ENCODE assay signal across 8 mouse cellular contexts in the genomic region with DNA sequence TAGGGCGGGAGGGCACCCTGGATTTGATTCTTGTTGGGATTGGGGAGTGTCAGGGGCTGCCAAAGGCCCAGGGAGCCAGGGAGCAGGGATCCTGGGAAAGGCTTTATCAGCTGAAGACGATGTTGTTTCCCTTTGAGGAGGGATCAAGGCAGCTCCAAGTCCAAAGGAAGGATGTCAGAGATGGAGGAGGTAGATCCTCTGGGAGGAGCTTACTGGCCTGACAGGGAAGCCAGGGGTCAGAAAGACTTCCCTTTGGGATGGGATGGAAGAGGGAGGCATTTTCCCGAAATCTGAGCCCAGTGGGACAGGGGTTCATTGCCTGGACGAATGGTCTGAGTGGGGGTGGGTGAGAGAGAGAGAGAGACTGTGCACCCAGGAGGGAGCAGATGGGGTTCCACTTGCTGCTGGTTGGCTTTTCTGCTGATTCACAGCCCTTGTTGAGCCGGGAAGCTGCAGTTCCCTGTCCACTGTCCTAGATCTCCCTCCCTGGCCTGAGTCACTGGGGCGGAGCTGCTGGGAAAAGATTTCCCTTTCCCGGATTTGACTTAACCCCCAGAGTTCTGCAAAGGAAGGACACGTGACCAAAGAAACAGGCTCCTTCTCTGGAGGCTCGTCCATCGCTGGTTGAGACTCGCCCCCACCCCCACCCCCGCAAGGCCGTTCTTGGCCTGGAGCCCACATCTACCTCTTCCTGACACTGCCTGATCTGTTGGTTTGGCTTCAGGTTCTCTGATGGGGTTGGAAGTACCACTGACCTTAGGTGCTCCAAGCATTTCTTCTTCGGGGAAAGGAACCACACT. TPM values are rescaled to one million over a fixed set of nuclear protein-coding genes. Genes with fewer than 3 reads are reported as not detected.
DNase-seq lines count a peak whose midpoint lies in the region; ATAC-seq and TF ChIP-seq lines count a peak whose summit lies in the region.

No protein-coding gene starts in this region.

- no peak for TF ChIP-seq CTCF in embryonic fibroblast, embryonic 13.5 days (IDR thresholded peaks at IDR 0.05; ENCODE audit: borderline replicate concordance, insufficient read depth, low read length)

- H3K27me3 ChIP-seq in forebrain, embryonic 13.5 days: no peaks in the 10 kb centered on the region
- H3K27me3 ChIP-seq in forebrain, embryonic 12.5 days: 0 out of 2 replicates have a peak, but pooled peaks cover 4% of the 10 kb centered on the region
- H3K27me3 ChIP-seq in hindbrain, embryonic 13.5 days: peaks cover 15% of the 10 kb centered on the region

- no peak for ATAC-seq in forebrain, embryonic 13.5 days
- no peak; the same call in 1 of the 2 replicates for ATAC-seq in forebrain, embryonic 12.5 days (ENCODE audit: low FRiP score)
- no peak for ATAC-seq in hindbrain, embryonic 13.5 days (ENCODE audit: low FRiP score)

- no peak overlapping the region for H3K27ac ChIP-seq in forebrain, embryonic 13.5 days
- H3K27ac ChIP-seq in forebrain, embryonic 12.5 days: no peak overlapping the region
- peak overlapping the region; percentile 84 for H3K27ac ChIP-seq in ES-E14 (ENCODE audit: insufficient read depth, low read depth, low read length, poor library complexity, severe bottlenecking)
- H3K27ac ChIP-seq in embryonic fibroblast, embryonic 13.5 days (ENCODE audit: insufficient read depth, low read length): peak overlapping the region; percentile 90
- peak overlapping the region; percentile 60 for H3K27ac ChIP-seq in hindbrain, embryonic 13.5 days

- H3K9ac ChIP-seq in forebrain, embryonic 13.5 days: no peak overlapping the region
- no peak overlapping the region for H3K9ac ChIP-seq in forebrain, embryonic 12.5 days
- peak overlapping the region; percentile 49; the same call in 1 of the 2 replicates for H3K9ac ChIP-seq in ES-E14 (ENCODE audit: insufficient read depth, low read depth, low read length, poor library complexity, severe bottlenecking)
- H3K9ac ChIP-seq in hindbrain, embryonic 13.5 days: 0 out of 2 replicates have a peak overlapping the region, but pooled peaks have one; percentile 10

- peak overlapping the region; percentile 13; the same call in 1 of the 2 replicates for H3K4me2 ChIP-seq in forebrain, embryonic 13.5 days
- H3K4me2 ChIP-seq in forebrain, embryonic 12.5 days: no peak overlapping the region
- peak overlapping the region; percentile 37 for H3K4me2 ChIP-seq in hindbrain, embryonic 13.5 days

- H3K9me3 ChIP-seq in forebrain, embryonic 13.5 days (replicated peaks): no peaks in the 10 kb centered on the region
- H3K9me3 ChIP-seq in forebrain, embryonic 12.5 days: no peaks in the 10 kb centered on the region
- H3K9me3 ChIP-seq in ES-E14 (ENCODE audit: control insufficient read depth, insufficient read depth, low read depth, low read length): no peaks in the 10 kb centered on the region
- no peaks in the 10 kb centered on the region for H3K9me3 ChIP-seq in hindbrain, embryonic 13.5 days

- peaks cover 12% of the 10 kb centered on the region; the same call in 1 of the 2 replicates for H3K36me3 ChIP-seq in forebrain, embryonic 13.5 days (ENCODE audit: poor library complexity, severe bottlenecking)
- peaks cover 6% of the 10 kb centered on the region; the same call in 1 of the 2 replicates for H3K36me3 ChIP-seq in forebrain, embryonic 12.5 days (replicated peaks)
- H3K36me3 ChIP-seq in ES-E14 (ENCODE audit: control insufficient read depth, insufficient read depth, low read length, poor library complexity, severe bottlenecking): peaks cover 11% of the 10 kb centered on the region; the same call in 1 of the 2 replicates
- H3K36me3 ChIP-seq in hindbrain, embryonic 13.5 days: no peaks in the 10 kb centered on the region; the same call in 1 of the 2 replicates

- WGBS in forebrain, embryonic 13.5 days: 18% methylated on average over 14 of the region's 14 CpGs
- 16% methylated on average over 14 of the region's 14 CpGs for WGBS in forebrain, embryonic 12.5 days
- 12% methylated on average over 14 of the region's 14 CpGs for WGBS in hindbrain, embryonic 13.5 days

- H3K4me1 ChIP-seq in forebrain, embryonic 13.5 days: peaks cover 32% of the 10 kb centered on the region
- peaks cover 32% of the 10 kb centered on the region for H3K4me1 ChIP-seq in forebrain, embryonic 12.5 days
- peaks cover 9 to 26% of the 10 kb centered on the region in 2 experiments; a peak in 3 of 4 replicates for H3K4me1 ChIP-seq in ES-E14 (ENCODE audit: control insufficient read depth in 2 of 2, insufficient read depth in 2 of 2, low read length in 2 of 2, poor library complexity in 1 of 2)
- H3K4me1 ChIP-seq in embryonic fibroblast, embryonic 13.5 days (ENCODE audit: control insufficient read depth, insufficient read depth, low read length): peaks cover 27% of the 10 kb centered on the region
- H3K4me1 ChIP-seq in hindbrain, embryonic 13.5 days (replicated peaks): peaks cover 36% of the 10 kb centered on the region

- no peak overlapping the region for H3K4me3 ChIP-seq in forebrain, embryonic 13.5 days
- no peak overlapping the region for H3K4me3 ChIP-seq in forebrain, embryonic 12.5 days (replicated peaks)
- no peak overlapping the region; a peak in 1 of 4 replicates for H3K4me3 ChIP-seq in ES-E14 (ENCODE audit: insufficient read depth in 1 of 2, low read depth in 1 of 2, low read length in 2 of 2, poor library complexity in 1 of 2, severe bottlenecking in 1 of 2)
- no peak overlapping the region for H3K4me3 ChIP-seq in embryonic fibroblast, embryonic 13.5 days (ENCODE audit: insufficient read depth, low read length)
- no peak overlapping the region; the same call in 1 of the 2 replicates for H3K4me3 ChIP-seq in hindbrain, embryonic 13.5 days

- DNase-seq in ES-E14 (ENCODE audit: low read depth, low spot score) (no peak), liver (peak; percentile 38)
- DNase-seq in naive thymus-derived CD4-positive, alpha-beta T cell, adult 2 months (ENCODE audit: low read depth): peak; percentile 30
- DNase-seq in cerebellum, adult 18-20 months: no peak

- peak; percentile 65 for TF ChIP-seq POLR2A in embryonic fibroblast, embryonic 13.5 days (IDR thresholded peaks at IDR 0.05; ENCODE audit: low read depth, low read length)

- in situ Hi-C loops in ES-E14 (cut with MboI; ENCODE audit: low sequenced_read_pairs in 2 of 2, unreplicated experiment in 2 of 2): no loop called here

TF ChIP-seq in ES-E14, 5 proteins besides CTCF, POLR2A, EP300 and RAD21:
- TF ChIP-seq MAFK (IDR thresholded peaks at IDR 0.05; ENCODE audit: insufficient read depth, low read depth, low read length) (peak; percentile 58; the same call in 1 of the 2 replicates), CHD2 (IDR thresholded peaks at IDR 0.05; ENCODE audit: low read depth, low read length) (no peak)

RNA-seq across cellular contexts. Expression of a gene that starts 5.4 kb away (rescaled TPM):
- polyA plus RNA-seq in forebrain, embryonic 13.5 days (2015; fragmentation: Nextera tagmentation; extraction: Ambion mirVana): 12.8 and 13.8 TPM in 2 replicates
- 16.6 and 19.3 TPM in 2 replicates for polyA plus RNA-seq in forebrain, embryonic 12.5 days (2016; fragmentation: Nextera tagmentation; extraction: Ambion mirVana)
- 6.1 and 7.7 TPM in 2 replicates for total RNA-seq in ES-E14 (2012; rRNA removed)
- 126 and 140 TPM in 2 replicates for polyA plus RNA-seq in embryonic fibroblast, embryonic 13.5 days (2011; ENCODE audit: insufficient read length, low read depth, missing spikeins)
- 15.1 and 15.7 TPM in 2 replicates for polyA plus RNA-seq in hindbrain, embryonic 13.5 days (2015; fragmentation: Nextera tagmentation; extraction: Ambion mirVana)

RNA-seq across cellular contexts. Expression of a gene that starts 26.0 kb away (rescaled TPM):
- 0.08 and 0.09 TPM in 2 replicates for polyA plus RNA-seq in forebrain, embryonic 13.5 days (2015; fragmentation: Nextera tagmentation; extraction: Ambion mirVana)
- polyA plus RNA-seq in forebrain, embryonic 12.5 days (2016; fragmentation: Nextera tagmentation; extraction: Ambion mirVana): 0.05 and 0.09 TPM in 2 replicates
- total RNA-seq in ES-E14 (2012; rRNA removed): 1.1 and 1.5 TPM in 2 replicates
- 0.15 TPM in 1 of 2 replicates, not detected in the other for polyA plus RNA-seq in embryonic fibroblast, embryonic 13.5 days (2011; ENCODE audit: insufficient read length, low read depth, missing spikeins)
- 0.12 TPM in 2 replicates for polyA plus RNA-seq in hindbrain, embryonic 13.5 days (2015; fragmentation: Nextera tagmentation; extraction: Ambion mirVana)

RNA-seq across cellular contexts. Expression of a gene that starts 34.1 kb away (rescaled TPM):
- polyA plus RNA-seq in forebrain, embryonic 13.5 days (2015; fragmentation: Nextera tagmentation; extraction: Ambion mirVana): 0.13 and 0.26 TPM in 2 replicates
- 0.24 and 0.49 TPM in 2 replicates for polyA plus RNA-seq in forebrain, embryonic 12.5 days (2016; fragmentation: Nextera tagmentation; extraction: Ambion mirVana)
- 0.11 and 0.31 TPM in 2 replicates for total RNA-seq in ES-E14 (2012; rRNA removed)
- 0.48 and 0.70 TPM in 2 replicates for polyA plus RNA-seq in embryonic fibroblast, embryonic 13.5 days (2011; ENCODE audit: insufficient read length, low read depth, missing spikeins)
- 0.29 and 0.31 TPM in 2 replicates for polyA plus RNA-seq in hindbrain, embryonic 13.5 days (2015; fragmentation: Nextera tagmentation; extraction: Ambion mirVana)

RNA-seq across cellular contexts. Expression of a gene that starts 40.9 kb away (rescaled TPM):
- polyA plus RNA-seq in forebrain, embryonic 13.5 days (2015; fragmentation: Nextera tagmentation; extraction: Ambion mirVana): 10.2 and 12.3 TPM in 2 replicates
- polyA plus RNA-seq in forebrain, embryonic 12.5 days (2016; fragmentation: Nextera tagmentation; extraction: Ambion mirVana): 12.7 and 14.0 TPM in 2 replicates
- 8.7 and 14.3 TPM in 2 replicates for total RNA-seq in ES-E14 (2012; rRNA removed)
- polyA plus RNA-seq in embryonic fibroblast, embryonic 13.5 days (2011; ENCODE audit: insufficient read length, low read depth, missing spikeins): 67.1 and 77.6 TPM in 2 replicates
- 13.5 and 15.2 TPM in 2 replicates for polyA plus RNA-seq in hindbrain, embryonic 13.5 days (2015; fragmentation: Nextera tagmentation; extraction: Ambion mirVana)

Comparison
In these comparisons a context has a peak if more than half of its experiments do, and no peak if none do; other contexts are left out.
1. H3K27ac ChIP-seq: peak in ES-E14 (single experiment), embryonic fibroblast, embryonic 13.5 days (single experiment) and hindbrain, embryonic 13.5 days (single experiment); none in forebrain, embryonic 13.5 days (single experiment) and forebrain, embryonic 12.5 days (single experiment).
2. H3K9ac ChIP-seq: peak in ES-E14 (single experiment) and hindbrain, embryonic 13.5 days (single experiment); none in forebrain, embryonic 13.5 days (single experiment) and forebrain, embryonic 12.5 days (single experiment).
3. DNase-seq: peak in liver (single experiment) and naive thymus-derived CD4-positive, alpha-beta T cell, adult 2 months (single experiment); none in ES-E14 (single experiment) and cerebellum, adult 18-20 months (0 of 2).